Comparison of ENCODE assay signal across 23 mouse cellular contexts in the genomic region with DNA sequence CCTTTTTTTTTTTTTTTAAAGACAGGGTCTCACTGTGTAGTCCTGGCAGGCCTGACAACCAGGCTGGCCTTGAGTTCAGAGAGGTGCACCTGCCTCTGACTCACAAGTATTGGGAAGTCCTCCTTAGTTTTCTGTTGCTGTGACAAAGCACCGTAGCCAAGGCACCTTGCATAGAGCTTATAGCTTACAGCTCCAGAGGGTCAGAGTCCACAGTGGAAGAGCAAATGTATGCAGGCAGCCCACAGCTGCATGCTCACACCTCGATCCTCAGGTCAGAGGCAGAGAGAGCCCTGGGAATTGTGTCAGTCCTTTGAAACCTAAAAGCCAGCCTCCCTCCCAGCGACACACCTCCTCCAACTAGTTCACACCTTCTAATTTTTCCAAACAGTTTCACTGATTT. TPM values are rescaled to one million over a fixed set of nuclear protein-coding genes. Genes with fewer than 3 reads are reported as not detected.
"Had no signal": no experiment of that assay in that cellular context is flagged by ENCODE, and none has a peak within 500 bp of the region (broad histone marks: within the 10 kb centered on the region; RNA-seq: fewer than 3 reads in every experiment).

No protein-coding gene starts in this region.

- H3K9ac ChIP-seq: liver, postnatal 0 days; lung, embryonic 15.5 days; midbrain, embryonic 12.5 days; neural tube, embryonic 12.5 days; stomach, embryonic 15.5 days had no signal

- DNase-seq: liver, postnatal 0 days; lung, adult 2 months; lung, postnatal 14 days; lung, postnatal 36 days; midbrain, embryonic 14.5 days; right cerebral cortex, postnatal 14 days; thymus, adult 18-20 months; thymus, postnatal 14 days; thymus, postnatal 36 days had no signal

- H3K27ac ChIP-seq: lung, embryonic 15.5 days; macrophage; midbrain, embryonic 10.5 days; midbrain, embryonic 12.5 days; neural tube, embryonic 12.5 days; stomach, embryonic 15.5 days had no signal

- H3K27me3 ChIP-seq: lung, embryonic 15.5 days; midbrain, embryonic 12.5 days; neural tube, embryonic 12.5 days; stomach, embryonic 15.5 days had no signal

- H3K4me3 ChIP-seq: lung, embryonic 15.5 days; midbrain, embryonic 10.5 days; midbrain, embryonic 12.5 days; neural tube, embryonic 12.5 days; stomach, embryonic 15.5 days had no signal

- H3K36me3 ChIP-seq: lung, embryonic 15.5 days; midbrain, embryonic 10.5 days; midbrain, embryonic 12.5 days; neural tube, embryonic 12.5 days; stomach, embryonic 15.5 days had no signal

- H3K4me2 ChIP-seq: lung, embryonic 15.5 days; midbrain, embryonic 12.5 days; neural tube, embryonic 12.5 days; stomach, embryonic 15.5 days had no signal

- ATAC-seq: liver, postnatal 0 days; lung, postnatal 0 days; midbrain, embryonic 16.5 days had no signal

- H3K9me3 ChIP-seq: lung, embryonic 15.5 days; midbrain, embryonic 10.5 days; midbrain, embryonic 12.5 days; neural tube, embryonic 12.5 days; stomach, embryonic 15.5 days had no signal

- H3K4me1 ChIP-seq: lung, embryonic 15.5 days; midbrain, embryonic 10.5 days; midbrain, embryonic 12.5 days; neural tube, embryonic 12.5 days; stomach, embryonic 15.5 days had no signal

RNA-seq across cellular contexts. Expression of gene Gm11492, which starts 60.0 kb away (rescaled TPM):
- total RNA-seq: megakaryocyte, adult 5-6 weeks; megakaryocyte-erythroid progenitor cell, adult 5-6 weeks; neutrophil, adult 5-6 weeks had no signal
- polyA plus RNA-seq: liver, postnatal 0 days; lung, adult 2 months; lung, embryonic 15.5 days; lung, postnatal 0 days; macrophage; midbrain, embryonic 10.5 days; midbrain, embryonic 12.5 days; midbrain, embryonic 14.5 days; midbrain, embryonic 16.5 days; neural tube, embryonic 12.5 days; neural tube, embryonic 14.5 days; spleen, adult 2 months; stomach, embryonic 15.5 days; thymus, postnatal 0 days had no signal
